Mouse (Mus musculus): ENCODE results near the gene Fzr1. TPM values are rescaled to one million over a fixed set of nuclear protein-coding genes. Genes with fewer than 3 reads are reported as not detected.

The Fzr1 gene
- polyA plus RNA-seq, 1 experiment from 2014 or later = 51.4 TPM

DNA sequence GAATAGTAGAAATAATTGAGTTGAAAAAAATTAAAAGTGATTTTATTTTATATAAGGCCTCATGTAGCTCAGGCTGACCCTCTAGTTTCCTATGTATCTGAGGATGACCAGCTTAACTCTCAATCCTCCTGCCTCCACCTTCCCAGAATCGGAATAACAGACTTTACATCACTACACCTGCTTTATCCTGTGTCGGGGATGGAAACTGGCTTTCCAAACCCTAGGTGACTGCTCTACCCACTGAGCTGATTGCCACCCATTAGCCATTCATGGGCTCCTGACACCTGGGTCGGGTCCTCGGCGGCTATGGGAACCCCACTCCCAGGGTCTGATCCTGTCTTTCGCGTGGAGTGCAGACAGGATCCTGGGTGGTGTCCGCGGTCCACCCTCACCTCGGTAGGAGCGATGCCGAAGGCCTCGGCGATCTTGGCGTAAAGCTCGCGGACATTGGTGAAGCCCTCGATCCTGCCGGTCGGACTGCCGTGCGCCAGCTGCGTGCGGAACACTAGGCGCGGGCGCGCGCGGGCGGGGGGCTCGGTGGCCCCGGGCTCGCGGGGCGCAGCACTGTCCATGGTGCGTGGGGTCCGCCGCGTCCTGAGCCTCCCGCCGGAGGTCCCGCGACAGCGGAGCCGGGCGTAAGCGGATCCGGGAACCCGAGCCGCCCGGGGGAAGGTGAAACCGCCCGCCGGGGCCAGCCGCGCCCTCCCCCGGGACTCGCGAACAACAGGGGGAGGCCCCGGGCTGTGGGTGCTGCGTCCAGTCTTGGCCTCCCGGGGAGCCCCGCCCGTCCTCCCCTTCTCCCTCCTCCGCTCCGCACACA lies 35.4 kb downstream of the Fzr1 start, which contains the start of gene Gipc3:
Gene Gipc3, minus strand, starts transcription at position 581 of the 820 bp plus-strand sequence.
- no peak within 1 kb of the TSS for H3K27ac ChIP-seq (replicated peaks)
- no peaks in the 10 kb centered on the region; the same call in 1 of the 2 replicates for H3K4me1 ChIP-seq (replicated peaks; ENCODE audit: control insufficient read depth, insufficient read depth)
- DNase-seq (ENCODE audit: low spot score) (no peak), ATAC-seq (ENCODE audit: low FRiP score, low TSS enrichment) (no peak)
- no peak for TF ChIP-seq CTCF (IDR thresholded peaks at IDR 0.05; ENCODE audit: low read depth)
- H3K27me3 ChIP-seq (ENCODE audit: control insufficient read depth, insufficient read depth, low read length) = 0 out of 2 replicates have a peak, but pooled peaks cover 3% of the 10 kb centered on the region
- peak within 1 kb of the TSS; percentile 84 for H3K4me2 ChIP-seq (replicated peaks; ENCODE audit: low read depth)
- no peaks in the 10 kb centered on the region for H3K36me3 ChIP-seq (ENCODE audit: control insufficient read depth, insufficient read depth, low read length)
- WGBS = 6% methylated on average over 43 of the region's 67 CpGs
- H3K9ac ChIP-seq (ENCODE audit: low read length) = peak within 1 kb of the TSS; percentile 68
- no peaks in the 10 kb centered on the region for H3K9me3 ChIP-seq (ENCODE audit: control insufficient read depth, low read length)
- H3K4me3 ChIP-seq (ENCODE audit: low read depth, low read length) = peak within 1 kb of the TSS; percentile 48

DNA sequence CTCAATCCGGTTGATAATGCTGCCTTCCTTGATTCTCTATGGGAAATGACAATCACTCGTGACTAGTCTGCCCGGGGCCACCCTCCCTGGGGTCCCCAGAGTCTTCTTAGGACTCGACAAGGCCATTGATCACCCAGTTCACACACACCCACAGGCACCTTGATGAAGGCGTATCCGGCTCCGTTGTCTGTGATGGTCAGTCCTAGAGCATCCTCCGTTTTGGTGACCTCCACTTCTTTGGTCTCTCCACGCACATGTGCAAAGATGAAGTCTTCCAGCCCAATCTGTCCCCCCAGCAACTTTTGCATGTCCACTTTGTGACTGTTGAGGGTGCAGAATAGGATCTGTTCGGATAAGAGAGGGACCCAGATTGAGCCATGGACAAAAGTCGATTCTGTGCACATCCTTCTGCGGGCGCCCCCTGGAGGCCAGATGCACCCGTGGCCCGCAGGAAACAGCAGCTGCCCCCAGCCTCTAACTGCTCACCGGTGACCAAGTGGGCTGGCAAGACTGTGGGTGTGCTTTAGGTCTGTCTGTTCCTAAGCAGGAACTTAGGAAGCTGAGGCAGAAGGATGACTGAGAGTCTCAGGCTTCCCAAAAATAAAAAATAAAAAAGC lies 36.9 kb downstream of the Fzr1 start:
- Histone ChIP-seq H3K9ac (ENCODE audit: low read length) (no peak overlapping the region), H3K4me3 (ENCODE audit: low read depth, low read length) (no peak overlapping the region), H3K36me3 (ENCODE audit: control insufficient read depth, insufficient read depth, low read length) (no peaks in the 10 kb centered on the region)

DNA sequence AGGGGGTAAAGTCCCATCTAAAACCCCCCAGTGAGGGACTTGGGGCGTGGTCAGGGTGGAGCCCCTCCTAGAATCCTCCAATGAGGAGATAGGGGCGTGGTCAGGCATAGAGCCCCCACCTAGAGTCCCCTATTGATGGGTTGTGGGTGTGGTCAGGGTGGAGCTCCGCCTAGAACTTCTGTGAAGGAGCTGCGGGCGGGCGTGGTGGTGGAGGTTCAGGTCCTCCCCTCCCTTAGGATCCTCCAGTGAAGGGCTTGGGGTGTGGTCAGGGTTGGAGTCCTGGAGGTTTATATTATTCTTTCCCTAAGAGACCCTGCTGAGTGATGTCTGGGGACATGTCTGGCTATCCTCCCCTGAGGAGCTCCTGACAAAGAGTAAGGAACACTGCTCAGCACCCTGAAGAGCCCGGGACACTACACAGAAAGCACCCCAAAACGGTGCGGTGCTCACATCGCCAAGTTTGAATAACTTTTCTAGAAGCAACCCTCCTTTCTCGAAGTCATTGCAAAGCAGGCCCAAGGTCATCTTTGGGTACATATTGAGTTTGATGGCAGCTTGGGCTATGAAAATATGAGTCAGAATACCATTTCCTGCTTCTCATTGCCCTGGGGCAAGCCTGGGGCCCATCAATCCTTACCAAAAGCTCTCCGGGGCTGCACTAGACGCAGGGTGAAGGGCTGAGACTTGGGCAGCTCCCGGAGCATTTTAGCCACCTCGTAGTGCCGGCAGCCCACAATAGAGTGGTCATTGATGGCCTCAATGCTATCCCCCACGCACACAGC lies 37.6 kb downstream of the Fzr1 start:
- Histone ChIP-seq H3K27me3 (ENCODE audit: control insufficient read depth, insufficient read depth, low read length) (0 out of 2 replicates have a peak, but pooled peaks cover 3% of the 10 kb centered on the region), H3K36me3 (ENCODE audit: control insufficient read depth, insufficient read depth, low read length) (no peaks in the 10 kb centered on the region), H3K9ac (ENCODE audit: low read length) (no peak overlapping the region), H3K27ac (replicated peaks) (no peak overlapping the region), H3K4me1 (replicated peaks; ENCODE audit: control insufficient read depth, insufficient read depth) (peaks cover 5% of the 10 kb centered on the region; the same call in 1 of the 2 replicates), H3K4me3 (ENCODE audit: low read depth, low read length) (no peak overlapping the region), H3K4me2 (replicated peaks; ENCODE audit: low read depth) (no peak overlapping the region), H3K9me3 (ENCODE audit: control insufficient read depth, low read length) (no peaks in the 10 kb centered on the region)
- DNase-seq (ENCODE audit: low spot score) (no peak), ATAC-seq (ENCODE audit: low FRiP score, low TSS enrichment) (no peak)
- no peak for TF ChIP-seq EP300 (optimal IDR thresholded peaks at IDR 0.05)
- TF ChIP-seq CTCF (IDR thresholded peaks at IDR 0.05; ENCODE audit: low read depth) = no peak
- 51% methylated on average over 17 of the region's 17 CpGs for WGBS

More for the DNA sequence above, 36.9 kb downstream of the Fzr1 start:
- Histone ChIP-seq H3K4me2 (replicated peaks; ENCODE audit: low read depth) (no peak overlapping the region), H3K4me1 (replicated peaks; ENCODE audit: control insufficient read depth, insufficient read depth) (peaks cover under 1% of the 10 kb centered on the region), H3K9me3 (ENCODE audit: control insufficient read depth, low read length) (no peaks in the 10 kb centered on the region), H3K27me3 (ENCODE audit: control insufficient read depth, insufficient read depth, low read length) (0 out of 2 replicates have a peak, but pooled peaks cover 3% of the 10 kb centered on the region), H3K27ac (replicated peaks) (no peak overlapping the region)
- TF ChIP-seq CTCF (IDR thresholded peaks at IDR 0.05; ENCODE audit: low read depth) (peak; percentile 84), EP300 (optimal IDR thresholded peaks at IDR 0.05) (no peak)
- ATAC-seq (ENCODE audit: low FRiP score, low TSS enrichment) (no peak), DNase-seq (ENCODE audit: low spot score) (peak; percentile 74)
- WGBS = 40% methylated on average over 16 of the region's 16 CpGs

DNA sequence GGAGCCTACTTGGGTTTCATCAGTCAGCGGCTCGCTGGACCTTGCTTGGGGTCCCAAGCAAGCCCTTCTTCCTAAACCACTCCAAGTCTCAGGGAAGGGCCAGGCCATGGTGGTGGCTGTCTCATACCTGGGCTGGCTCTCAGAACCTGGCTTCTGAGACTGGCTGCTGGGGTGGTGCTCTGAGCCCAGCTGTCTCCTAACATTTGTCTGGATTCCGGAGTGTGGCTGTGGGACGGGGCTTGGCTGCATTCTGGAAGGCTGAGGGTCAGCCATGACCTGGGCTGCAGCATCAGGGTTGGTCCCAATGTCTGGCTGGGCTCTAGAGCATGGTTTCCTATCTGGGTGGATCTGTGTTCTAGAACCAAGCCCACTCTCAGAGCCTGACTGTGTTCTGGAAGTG lies 41.8 kb downstream of the Fzr1 start:
- Histone ChIP-seq H3K9ac (ENCODE audit: low read length) (no peak overlapping the region), H3K4me1 (replicated peaks; ENCODE audit: control insufficient read depth, insufficient read depth) (peaks cover 7% of the 10 kb centered on the region; the same call in 1 of the 2 replicates), H3K9me3 (ENCODE audit: control insufficient read depth, low read length) (no peaks in the 10 kb centered on the region), H3K27ac (replicated peaks) (peak overlapping the region; percentile 82), H3K27me3 (ENCODE audit: control insufficient read depth, insufficient read depth, low read length) (no peaks in the 10 kb centered on the region), H3K36me3 (ENCODE audit: control insufficient read depth, insufficient read depth, low read length) (no peaks in the 10 kb centered on the region), H3K4me3 (ENCODE audit: low read depth, low read length) (no peak overlapping the region), H3K4me2 (replicated peaks; ENCODE audit: low read depth) (no peak overlapping the region)
- WGBS = 89% methylated on average over 4 of the region's 4 CpGs
- no peak for ATAC-seq (ENCODE audit: low FRiP score, low TSS enrichment)
- no peak for DNase-seq (ENCODE audit: low spot score)
- TF ChIP-seq EP300 (optimal IDR thresholded peaks at IDR 0.05) (no peak), CTCF (IDR thresholded peaks at IDR 0.05; ENCODE audit: low read depth) (no peak)

GRCm38 (mm10) chr10:81335393-81336340 lies 42.6 kb downstream of the Fzr1 start:
- H3K9ac ChIP-seq (ENCODE audit: low read length) = no peak overlapping the region; the same call in 1 of the 2 replicates
- TF ChIP-seq CTCF (IDR thresholded peaks at IDR 0.05; ENCODE audit: low read depth) (peak; percentile 51), EP300 (optimal IDR thresholded peaks at IDR 0.05) (no peak)
- H3K27ac ChIP-seq (replicated peaks) = peak overlapping the region; percentile 89
- H3K27me3 ChIP-seq (ENCODE audit: control insufficient read depth, insufficient read depth, low read length) = no peaks in the 10 kb centered on the region
- peak overlapping the region; percentile 25 for H3K4me2 ChIP-seq (replicated peaks; ENCODE audit: low read depth)
- ATAC-seq (ENCODE audit: low FRiP score, low TSS enrichment) (peak; percentile 47), DNase-seq (ENCODE audit: low spot score) (no peak)
- H3K4me3 ChIP-seq (ENCODE audit: low read depth, low read length) = no peak overlapping the region
- 33% methylated on average over 19 of the region's 19 CpGs for WGBS
- no peaks in the 10 kb centered on the region for H3K9me3 ChIP-seq (ENCODE audit: control insufficient read depth, low read length)
- peaks cover 7% of the 10 kb centered on the region; the same call in 1 of the 2 replicates for H3K4me1 ChIP-seq (replicated peaks; ENCODE audit: control insufficient read depth, insufficient read depth)
- no peaks in the 10 kb centered on the region for H3K36me3 ChIP-seq (ENCODE audit: control insufficient read depth, insufficient read depth, low read length)

Data from stomach, postnatal 0 days (tissue).